Mouse (Mus musculus): ENCODE results near the gene Pea15a.

The Pea15a gene

DNA sequence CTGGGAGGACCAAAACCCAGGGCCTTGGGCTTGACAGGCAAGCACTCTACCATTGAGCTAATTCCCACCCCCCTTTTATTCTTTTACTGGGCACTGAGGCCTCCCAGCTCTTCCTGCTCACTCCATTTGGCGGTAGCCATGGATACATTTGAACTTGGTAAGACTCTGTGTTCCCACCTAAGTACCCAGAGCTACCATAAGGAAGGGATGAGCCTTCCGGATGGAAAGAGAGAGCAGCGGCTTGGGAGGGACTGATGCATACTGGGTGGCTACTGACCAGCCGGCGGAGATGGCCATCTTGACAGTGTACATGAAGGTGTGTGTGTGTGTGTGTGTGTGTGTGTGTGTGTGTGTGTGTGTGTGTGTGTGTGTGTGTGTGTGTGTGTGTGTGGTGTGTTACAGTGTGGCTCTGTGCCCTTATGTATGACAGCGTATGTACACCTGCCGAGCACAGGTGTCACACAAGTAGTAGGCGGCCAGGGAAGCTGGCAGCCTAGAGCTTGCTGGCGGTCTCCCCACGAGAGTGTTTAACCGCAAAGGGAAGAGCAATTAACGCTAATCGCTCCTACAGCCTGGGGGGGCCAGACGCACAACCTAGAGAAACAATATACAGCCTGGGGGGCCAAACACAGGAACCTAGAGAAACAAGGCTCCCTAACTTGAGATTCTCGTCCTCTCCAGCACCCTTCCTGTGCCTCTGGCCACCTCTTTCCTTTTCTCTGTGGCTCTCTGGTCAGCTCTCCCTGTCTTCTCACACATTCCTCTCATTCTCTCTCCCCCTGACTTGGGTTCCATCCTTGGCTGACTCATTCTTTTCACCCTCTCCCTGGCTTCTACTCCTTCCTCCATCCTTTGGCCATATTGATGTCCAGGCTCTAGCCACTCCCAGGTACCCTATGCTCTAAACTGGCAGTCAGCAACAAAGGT, 1.5 kb downstream of the Pea15a start:
- no peak for DNase-seq (ENCODE audit: low read depth)

- no peak for DNase-seq (ENCODE audit: low read depth)
Measured at GRCm38 (mm10) chr1:172204033-172204813, 2.4 kb downstream of the Pea15a start.

DNA sequence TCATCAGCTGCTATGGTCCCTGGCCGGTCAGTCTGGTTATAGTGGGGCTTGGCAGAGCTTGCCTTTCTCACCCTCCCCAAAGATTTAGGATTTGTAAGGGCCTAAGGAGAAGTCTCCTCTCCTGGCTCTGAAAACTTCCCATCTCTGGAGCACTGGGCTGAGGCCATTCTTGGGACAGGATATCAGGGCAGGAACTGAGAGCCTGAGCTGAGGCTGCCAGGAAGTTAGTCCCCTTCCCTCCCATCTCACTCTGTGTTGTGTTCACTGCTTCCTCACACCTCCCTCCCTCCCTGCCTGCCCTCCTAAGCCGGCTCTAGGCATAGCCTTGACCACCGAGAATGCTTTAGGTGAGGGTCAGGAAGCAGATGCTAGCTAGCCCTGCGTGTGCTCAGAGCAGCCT, 3.0 kb downstream of the Pea15a start:
- DNase-seq (ENCODE audit: low read depth) = peak; percentile 21

- DNase-seq (ENCODE audit: low read depth) = no peak
Measured at GRCm38 (mm10) chr1:172202894-172203522, 3.6 kb downstream of the Pea15a start.

- DNase-seq (ENCODE audit: low read depth) = no peak
Measured at GRCm38 (mm10) chr1:172201967-172202880, 4.4 kb downstream of the Pea15a start.

DNA sequence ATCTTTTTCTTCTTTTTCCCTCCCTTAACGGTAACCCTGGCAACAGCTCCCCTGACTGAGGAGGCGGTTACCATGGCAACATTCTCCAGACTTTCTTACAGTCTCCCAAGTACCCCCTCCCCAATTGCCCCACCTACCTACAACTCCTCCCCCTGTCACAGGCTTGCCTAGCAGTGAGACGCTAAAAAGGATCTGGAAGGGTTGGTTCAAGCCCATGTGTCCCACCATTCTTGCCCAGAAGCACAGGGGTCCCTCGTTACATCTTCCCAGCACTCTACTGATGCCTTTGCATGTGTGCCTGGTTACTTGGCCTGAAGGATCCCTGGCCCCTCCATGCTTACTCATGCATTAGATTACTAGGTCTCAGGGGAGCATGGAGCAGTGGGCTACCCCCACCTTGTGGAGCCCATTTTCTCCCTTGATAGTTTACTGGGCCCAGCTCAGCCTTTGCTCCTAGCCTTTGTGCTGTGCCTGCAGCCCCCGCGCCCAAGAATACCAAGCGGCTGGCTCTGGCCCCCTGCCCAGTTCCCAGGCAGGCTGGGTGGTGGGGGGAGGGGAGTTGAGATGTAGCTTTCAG, 5.6 kb downstream of the Pea15a start:
- no peak for DNase-seq (ENCODE audit: low read depth)

DNA sequence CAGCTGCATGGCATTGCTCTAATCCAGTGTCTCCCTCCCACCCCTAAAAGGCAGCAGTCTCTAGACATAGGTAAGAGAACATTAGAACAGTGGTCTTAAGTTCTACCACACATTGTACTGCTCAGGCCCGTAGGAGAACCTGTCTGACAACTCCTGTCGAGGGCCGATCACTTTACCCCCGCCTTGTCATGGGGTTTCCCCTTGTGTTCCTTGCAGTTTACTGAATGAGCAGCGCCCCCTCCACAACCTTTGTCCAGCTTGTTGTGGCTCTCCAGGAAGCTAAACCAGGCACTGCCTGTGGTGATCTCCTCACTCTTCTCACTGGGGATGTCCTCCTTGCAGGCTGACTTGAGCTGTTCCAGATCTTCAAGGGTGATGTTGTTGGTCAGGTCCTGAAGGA, 6.4 kb downstream of the Pea15a start:
- no peak for DNase-seq (ENCODE audit: low read depth)

GRCm38 (mm10) chr1:172198996-172199395, 7.6 kb downstream of the Pea15a start:
- DNase-seq (ENCODE audit: low read depth) = no peak

- DNase-seq (ENCODE audit: low read depth) = no peak
Measured at GRCm38 (mm10) chr1:172198316-172198715, 8.3 kb downstream of the Pea15a start.

GRCm38 (mm10) chr1:172197851-172198250, 8.8 kb downstream of the Pea15a start:
- no peak for DNase-seq (ENCODE audit: low read depth)

- no peak for DNase-seq (ENCODE audit: low read depth)
Measured at GRCm38 (mm10) chr1:172197146-172197545, 9.5 kb downstream of the Pea15a start.

GRCm38 (mm10) chr1:172194435-172194834, 12.2 kb downstream of the Pea15a start:
- no peak for DNase-seq (ENCODE audit: low read depth)

- no peak for DNase-seq (ENCODE audit: low read depth)
Measured at GRCm38 (mm10) chr1:172192217-172192616, 14.4 kb downstream of the Pea15a start.

DNA sequence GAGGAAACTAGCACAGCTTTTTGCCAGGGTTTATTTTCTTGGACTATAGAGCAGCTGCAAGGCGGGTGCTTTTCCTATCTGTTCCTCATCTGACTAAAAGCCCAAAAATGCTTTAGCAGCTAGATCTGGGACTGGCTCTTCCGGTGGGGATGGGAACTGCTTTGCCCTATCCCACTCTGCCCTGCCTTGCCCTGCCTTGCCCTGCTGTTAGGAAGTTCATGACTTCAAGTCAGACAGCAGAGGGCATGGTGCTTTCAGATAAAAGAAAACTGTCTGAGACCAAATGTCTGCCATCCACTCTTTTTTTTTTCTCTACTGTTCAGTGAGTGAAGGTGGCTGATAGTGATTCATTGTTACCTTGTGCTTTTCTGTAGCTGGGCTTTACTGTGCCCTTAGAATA, 15.0 kb downstream of the Pea15a start:
- DNase-seq (ENCODE audit: low read depth) = no peak

GRCm38 (mm10) chr1:172188891-172189290, 17.7 kb downstream of the Pea15a start:
- peak; percentile 41 for DNase-seq (ENCODE audit: low read depth)

GRCm38 (mm10) chr1:172186401-172187289, 20.0 kb downstream of the Pea15a start:
- peak; percentile 48 for DNase-seq (ENCODE audit: low read depth)

GRCm38 (mm10) chr1:172183915-172184314, 22.7 kb downstream of the Pea15a start:
- DNase-seq (ENCODE audit: low read depth) = no peak

DNA sequence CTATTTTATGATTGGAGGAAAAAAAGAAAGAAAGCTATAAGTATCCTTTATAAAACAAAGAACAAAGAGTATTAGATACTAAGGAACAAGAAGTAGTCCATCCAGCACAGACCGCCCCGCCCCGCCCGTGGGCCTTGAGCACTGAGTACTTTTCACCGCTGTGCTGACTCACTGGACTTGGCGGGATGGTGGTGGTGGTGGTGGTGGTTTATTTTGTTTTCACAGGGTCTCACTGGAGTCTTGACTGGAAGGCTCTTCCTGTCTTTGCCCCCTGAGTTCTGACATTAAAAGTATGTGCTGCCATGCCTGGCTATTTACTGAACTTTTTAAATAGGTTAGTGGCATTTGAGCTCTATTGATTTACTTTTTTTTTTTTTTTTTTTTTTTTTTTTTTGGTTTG, 23.5 kb downstream of the Pea15a start:
- DNase-seq (ENCODE audit: low read depth) = peak; percentile 79

- no peak for DNase-seq (ENCODE audit: low read depth)
Measured at GRCm38 (mm10) chr1:172181777-172182176, 24.8 kb downstream of the Pea15a start.

GRCm38 (mm10) chr1:172180881-172181280, 25.7 kb downstream of the Pea15a start:
- no peak for DNase-seq (ENCODE audit: low read depth)

Measured in 416B (cell line).